Mouse (Mus musculus) limb, embryonic 14.5 days (tissue): ENCODE data around the gene Lgr4. TPM values are rescaled to one million over a fixed set of nuclear protein-coding genes. Genes with fewer than 3 reads are reported as not detected.

ENCODE experiments used
- ATAC-seq: fragments of 200-750 bp; cut with Nextera tagmentation; 2 replicates; pipeline ENCODE4 v1.8.0; 2017; ENCODE audit warnings: low read depth, moderate number of reproducible peaks, moderate TSS enrichment; ENCODE audit not compliant: low FRiP score
- DNase-seq: peaks from one replicate; pipeline ENCODE4 v3.0.0-alpha.2; 2015; ENCODE audit warnings: low spot score
- H3K27ac ChIP-seq: fragments of 300-500 bp; sonication (generic); replicated peaks from 2 replicates; pipeline ENCODE4 v1.5.1; 2014; ENCODE audit warnings: low read depth, mild to moderate bottlenecking, low read length, moderate library complexity, mixed read lengths
- H3K27me3 ChIP-seq: fragments of 300-500 bp; sonication (generic); 2 replicates; pipeline ENCODE4 v1.6.1; 2014; ENCODE audit warnings: low read length, mixed read lengths; ENCODE audit not compliant: control insufficient read depth, insufficient read depth
- H3K36me3 ChIP-seq: fragments of 300-500 bp; sonication (generic); 2 replicates; pipeline ENCODE4 v1.6.1; 2014; ENCODE audit warnings: mild to moderate bottlenecking, low read length, moderate library complexity, mixed read lengths; ENCODE audit not compliant: control insufficient read depth, insufficient read depth
- H3K4me1 ChIP-seq: fragments of 300-500 bp; sonication (generic); 2 replicates; pipeline ENCODE4 v1.6.1; 2014; ENCODE audit warnings: antibody characterized with exemption, low read length, mixed read lengths; ENCODE audit not compliant: control insufficient read depth, insufficient read depth
- H3K4me2 ChIP-seq: fragments of 300-500 bp; sonication (generic); replicated peaks from 2 replicates; pipeline ENCODE4 v1.6.1; 2014; ENCODE audit warnings: low read depth, mild to moderate bottlenecking, low read length, moderate library complexity; ENCODE audit not compliant: severe bottlenecking
- H3K4me3 ChIP-seq: fragments of 300-500 bp; sonication (generic); replicated peaks from 2 replicates; pipeline ENCODE4 v1.5.1; 2014; ENCODE audit warnings: low read length
- H3K9ac ChIP-seq: fragments of 300-500 bp; sonication (generic); 2 replicates; pipeline ENCODE4 v1.6.1; 2014; ENCODE audit warnings: mild to moderate bottlenecking, low read depth, low read length, moderate library complexity; ENCODE audit not compliant: severe bottlenecking
- H3K9me3 ChIP-seq: fragments of 300-500 bp; sonication (generic); 2 replicates; pipeline ENCODE4 v1.6.1; 2016; ENCODE audit warnings: low read length; ENCODE audit not compliant: control insufficient read depth
- POLR2A ChIP-seq: fragments of 200-500 bp; IDR thresholded peaks from 2 replicates; pipeline ENCODE4 v1.8.0; 2012; ENCODE audit warnings: inconsistent platforms, mild to moderate bottlenecking, moderate library complexity, borderline replicate concordance; ENCODE audit not compliant: insufficient read depth, insufficient read length; ENCODE audit errors: extremely low read depth
- WGBS: fragments of 180-500 bp; shearing (Covaris S2); extraction: QIAGEN DNeasy Blood & Tissue Kit; methylation state at CpG from one replicate; pipeline ENCODE4 v1.1.7; 2014; 5-methylcytosine and 5-hydroxymethylcytosine counted together
- polyA plus RNA-seq, 2 experiments: library from polyadenylated mRNA; depleted of rRNA in 1 of 2; stranded (reverse) in 1 of 2; unstranded in 1 of 2; fragments of >200 nt; fragmentation: Nextera tagmentation in 1 of 2; extraction: Ambion mirVana in 1 of 2; gene quantifications; 2 replicates each; pipeline versions ENCODE4 v1.2.1 to v1.2.3; 2012 to 2014

The Lgr4 gene
- polyA plus RNA-seq, 2 experiments: 27.8 to 32.3 TPM

- WGBS: 78% methylated on average over 10 of the region's 10 CpGs
- Histone ChIP-seq H3K36me3 (peaks cover under 1% of the 10 kb centered on the region; the same call in 1 of the 2 replicates), H3K9me3 (no peaks in the 10 kb centered on the region), H3K4me1 (peaks cover 6% of the 10 kb centered on the region), H3K4me2 (no peak overlapping the region), H3K27ac (no peak overlapping the region), H3K27me3 (no peaks in the 10 kb centered on the region), H3K9ac (no peak overlapping the region), H3K4me3 (no peak overlapping the region)
- DNase-seq (no peak), ATAC-seq (no peak)
- TF ChIP-seq POLR2A: no peak
Observed at GRCm38 (mm10) chr2:109953048-109953717, 35.7 kb downstream of the Lgr4 start.

- DNase-seq: no peak
- no peak for TF ChIP-seq POLR2A
- no peak overlapping the region for H3K4me3 ChIP-seq
- H3K27me3 ChIP-seq: no peaks in the 10 kb centered on the region
- 76% methylated on average over 4 of the region's 4 CpGs for WGBS
- H3K9me3 ChIP-seq: no peaks in the 10 kb centered on the region
- ATAC-seq: no peak
- H3K4me1 ChIP-seq: peaks cover 6% of the 10 kb centered on the region
- H3K4me2 ChIP-seq: no peak overlapping the region
- no peak overlapping the region for H3K27ac ChIP-seq
- H3K36me3 ChIP-seq: no peaks in the 10 kb centered on the region
- H3K9ac ChIP-seq: no peak overlapping the region
Observed at GRCm38 (mm10) chr2:109953893-109954292, 36.4 kb downstream of the Lgr4 start.

- Histone ChIP-seq H3K4me3 (no peak overlapping the region), H3K9me3 (no peaks in the 10 kb centered on the region), H3K36me3 (no peaks in the 10 kb centered on the region), H3K27ac (no peak overlapping the region), H3K27me3 (no peaks in the 10 kb centered on the region), H3K4me2 (no peak overlapping the region), H3K4me1 (peaks cover 15% of the 10 kb centered on the region), H3K9ac (no peak overlapping the region)
- DNase-seq: no peak
- WGBS: 71% methylated on average over 5 of the region's 5 CpGs
- ATAC-seq: no peak
- TF ChIP-seq POLR2A: no peak
Observed at GRCm38 (mm10) chr2:109955060-109955459, 37.6 kb downstream of the Lgr4 start.

GRCm38 (mm10) chr2:109955910-109956309 is 38.5 kb downstream of the Lgr4 start:
- Histone ChIP-seq H3K4me1 (peaks cover 15% of the 10 kb centered on the region), H3K9ac (no peak overlapping the region), H3K36me3 (no peaks in the 10 kb centered on the region), H3K4me2 (no peak overlapping the region), H3K9me3 (no peaks in the 10 kb centered on the region), H3K27ac (no peak overlapping the region), H3K4me3 (no peak overlapping the region), H3K27me3 (no peaks in the 10 kb centered on the region)
- no peak for ATAC-seq
- no peak for TF ChIP-seq POLR2A
- no peak for DNase-seq
- WGBS: 82% methylated on average over 5 of the region's 5 CpGs

- DNase-seq (no peak), ATAC-seq (no peak)
- no peak overlapping the region for H3K4me3 ChIP-seq
- no peak overlapping the region for H3K9ac ChIP-seq
- no peak overlapping the region for H3K27ac ChIP-seq
- 72% methylated on average over 4 of the region's 4 CpGs for WGBS
- no peaks in the 10 kb centered on the region for H3K27me3 ChIP-seq
- H3K36me3 ChIP-seq: no peaks in the 10 kb centered on the region
- no peak overlapping the region for H3K4me2 ChIP-seq
- no peaks in the 10 kb centered on the region for H3K9me3 ChIP-seq
- peaks cover 16% of the 10 kb centered on the region for H3K4me1 ChIP-seq
- TF ChIP-seq POLR2A: no peak
Observed at GRCm38 (mm10) chr2:109956785-109957184, 39.3 kb downstream of the Lgr4 start.
